Mouse (Mus musculus) adrenal gland (tissue): Measurements from ENCODE around the gene Plvap.
"Not testable (repeated sequence)": the region's sequence is repeated elsewhere in the genome, so short reads cannot be mapped to it uniquely, and the experiment has no call there.

Experiments
- intact Hi-C: fragments of 180-260 bp; cut with DNase I; formaldehyde crosslinking; loops from one replicate; pipeline ENCODE4 v1.15.1; 2025
- long read RNA-seq, 2 experiments: library from polyadenylated mRNA; unstranded; transcript quantifications; one replicate each; pipeline ENCODE4 v2.0.0; 2020; ENCODE audit warnings: borderline replicate concordance in 1 of 2; ENCODE audit not compliant: insufficient replicate concordance in 1 of 2

Plvap gene
- long read RNA-seq, experiment 1, transcript Plvap-201 (6 exons, 1,987 nt), result major isoform, 66 of 80 reads
- long read RNA-seq, experiment 1, partial matches to known transcripts, result 14 of 80 reads
- long read RNA-seq, experiment 1, other reads (novel, unspliced or antisense), result 0 of 80 reads
- long read RNA-seq, experiment 2, transcript Plvap-201 (6 exons, 1,987 nt), result major isoform, 66 of 82 reads
- long read RNA-seq, experiment 2, partial matches to known transcripts, result 13 of 82 reads
- long read RNA-seq, experiment 2, other reads (novel, unspliced or antisense), result 3 of 82 reads

- intact Hi-C loops, result no loop called here
Measured at GRCm38 (mm10) chr8:71511644-71512043, at the start of gene Plvap. Gene Plvap, minus strand, starts transcription at chr8:71511752.

DNA sequence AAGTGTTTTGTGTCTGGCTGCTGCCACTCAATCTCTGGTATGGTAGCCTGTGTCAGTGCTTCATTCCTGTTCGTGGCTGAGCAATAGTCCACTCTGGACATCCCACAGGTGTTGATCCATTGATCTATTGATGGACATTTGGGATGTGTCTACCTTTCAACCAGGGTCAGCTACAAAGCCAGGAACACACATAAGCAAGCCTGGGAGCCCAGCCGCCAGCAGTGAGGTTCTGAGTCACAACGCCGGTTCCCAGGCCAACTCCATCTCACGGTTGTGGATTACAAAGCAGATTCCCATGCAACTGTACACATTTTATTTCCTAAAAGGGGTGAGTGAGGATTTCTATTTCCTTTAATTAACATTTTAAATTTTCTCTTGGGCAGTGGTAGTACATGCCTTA is 49.2 kb upstream of the Plvap start:
- intact Hi-C loops, result loop anchor here (1.0 kb wide), 2 partner anchors 36 to 101 kb away; no protein-coding TSS in a partner anchor

DNA sequence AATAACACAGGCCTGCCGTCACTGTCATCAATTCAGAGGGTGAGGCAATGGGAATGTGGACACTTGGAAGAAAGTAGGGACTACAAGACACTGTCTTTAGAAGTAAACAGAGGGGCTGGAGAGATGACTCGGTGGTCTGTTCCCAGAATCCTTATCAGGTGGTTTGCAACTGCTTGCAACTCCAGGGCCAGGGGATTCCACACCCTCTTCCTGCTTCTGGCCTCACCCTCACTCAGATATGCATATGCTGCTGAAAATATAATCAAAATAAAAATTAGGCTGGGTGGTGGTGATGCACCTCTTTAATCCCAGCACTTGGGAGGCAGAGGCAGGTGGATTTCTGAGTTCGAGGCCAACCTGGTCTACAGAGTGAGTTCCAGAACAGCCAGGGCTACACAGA is 48.5 kb upstream of the Plvap start:
- intact Hi-C loops, result no loop called here

GRCm38 (mm10) chr8:71558958-71559690 is 47.6 kb upstream of the Plvap start:
- intact Hi-C loops, result no loop called here

DNA sequence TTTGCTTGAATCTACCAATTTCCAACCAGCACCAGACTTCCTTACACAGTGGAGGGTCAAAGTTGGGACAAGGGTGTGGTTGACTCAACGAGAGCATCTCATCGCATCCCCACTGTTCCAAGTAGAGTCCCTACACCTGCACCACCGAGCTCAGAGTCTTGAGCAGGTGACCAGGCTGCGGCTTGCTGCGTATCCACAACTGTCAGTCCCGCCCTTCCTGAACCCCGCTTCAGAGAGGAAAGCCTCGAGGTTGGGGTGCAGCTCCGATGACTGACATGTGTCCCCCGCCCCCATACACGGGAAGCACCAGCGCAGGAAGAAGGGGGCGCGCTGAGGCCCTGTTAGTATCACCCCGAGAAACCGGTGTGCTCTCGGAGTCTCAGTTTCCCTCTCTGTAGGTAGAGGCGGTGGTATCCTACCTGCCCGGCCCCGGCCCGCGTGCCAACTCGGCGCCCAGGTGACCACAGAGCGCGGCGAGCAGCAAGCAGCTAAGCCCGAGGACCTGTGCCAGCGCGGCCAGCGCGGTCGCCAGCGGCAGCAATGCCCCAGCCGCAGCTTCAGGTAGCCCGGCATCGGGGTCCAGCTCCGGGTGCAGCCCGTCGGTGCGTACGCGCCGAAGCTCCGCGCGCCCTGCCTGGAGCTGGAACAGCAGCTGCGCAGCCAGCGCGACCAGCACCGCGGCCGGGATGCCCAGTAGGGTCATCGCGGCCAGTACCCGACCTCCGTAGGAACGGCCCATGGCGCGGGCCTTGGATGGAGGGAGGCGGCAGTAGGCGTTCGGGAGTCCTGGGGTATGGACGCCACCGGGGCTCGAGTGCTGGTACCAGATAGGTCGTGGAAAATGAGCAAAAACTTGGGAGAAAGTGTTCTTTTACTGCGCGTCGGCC is 46.8 kb upstream of the Plvap start, which contains the start of gene Tmem221:
Tmem221 (minus strand) TSS at position 801 of the 887 bp plus-strand sequence.
- intact Hi-C loops, result no loop called here

GRCm38 (mm10) chr8:71554644-71555043 is 43.1 kb upstream of the Plvap start:
- intact Hi-C loops, result no loop called here

GRCm38 (mm10) chr8:71554001-71554400 is 42.4 kb upstream of the Plvap start:
- intact Hi-C loops, result no loop called here

- intact Hi-C loops, result no loop called here
Measured at GRCm38 (mm10) chr8:71552770-71553169, 41.2 kb upstream of the Plvap start.

DNA sequence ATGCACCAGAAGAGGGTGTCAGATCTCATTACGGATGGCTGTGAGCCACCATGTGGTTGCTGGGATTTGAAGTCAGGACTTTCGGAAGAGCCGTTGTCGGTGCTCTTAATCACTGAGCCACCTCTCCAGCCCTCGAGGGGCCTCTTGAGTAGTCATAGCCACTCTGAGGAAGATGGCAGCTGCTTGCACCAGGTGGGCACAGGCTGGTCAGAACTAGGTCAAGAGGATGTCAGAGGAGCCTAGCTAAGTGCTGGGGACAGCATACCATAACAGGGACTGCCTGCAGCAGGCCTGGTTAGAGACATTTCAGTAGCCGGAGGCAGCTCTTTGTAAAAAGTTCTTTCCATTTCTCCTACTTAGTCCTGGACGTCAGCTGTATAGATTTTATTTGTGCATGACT is 39.2 kb upstream of the Plvap start:
- intact Hi-C loops, result no loop called here

DNA sequence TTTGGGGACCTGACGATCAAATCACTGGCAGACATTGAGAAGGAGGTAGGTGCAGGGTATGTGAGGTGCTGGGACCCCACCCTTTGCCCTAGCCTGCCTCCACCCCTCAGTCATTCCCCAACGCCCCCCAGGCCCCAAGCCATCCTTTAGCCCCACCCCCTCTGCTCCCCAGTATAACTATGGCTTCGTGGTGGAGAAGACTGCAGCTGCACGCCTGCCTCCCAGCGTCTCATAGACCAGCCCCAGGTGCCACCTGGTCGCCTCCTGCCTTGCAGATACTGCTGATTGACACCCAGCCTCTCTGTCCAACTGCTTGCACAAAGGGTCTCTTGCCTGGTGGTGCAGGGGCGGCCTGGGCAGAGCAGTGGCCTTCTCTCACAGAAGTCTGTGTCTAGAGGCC is 36.0 kb upstream of the Plvap start:
- intact Hi-C loops, result no loop called here

- intact Hi-C loops, result no loop called here
Measured at GRCm38 (mm10) chr8:71545053-71545452, 33.5 kb upstream of the Plvap start.

GRCm38 (mm10) chr8:71543755-71544154 is 32.2 kb upstream of the Plvap start:
- intact Hi-C loops, result no loop called here

GRCm38 (mm10) chr8:71542632-71543343 is 31.2 kb upstream of the Plvap start, which contains the start of gene Mvb12a:
Gene Mvb12a, plus strand, starts transcription at chr8:71542922.
- intact Hi-C loops, result no loop called here

GRCm38 (mm10) chr8:71537028-71537867 is 25.7 kb upstream of the Plvap start, which contains the start of gene Bst2:
Gene Bst2, minus strand, starts transcription at chr8:71537456.
- intact Hi-C loops, result no loop called here

DNA sequence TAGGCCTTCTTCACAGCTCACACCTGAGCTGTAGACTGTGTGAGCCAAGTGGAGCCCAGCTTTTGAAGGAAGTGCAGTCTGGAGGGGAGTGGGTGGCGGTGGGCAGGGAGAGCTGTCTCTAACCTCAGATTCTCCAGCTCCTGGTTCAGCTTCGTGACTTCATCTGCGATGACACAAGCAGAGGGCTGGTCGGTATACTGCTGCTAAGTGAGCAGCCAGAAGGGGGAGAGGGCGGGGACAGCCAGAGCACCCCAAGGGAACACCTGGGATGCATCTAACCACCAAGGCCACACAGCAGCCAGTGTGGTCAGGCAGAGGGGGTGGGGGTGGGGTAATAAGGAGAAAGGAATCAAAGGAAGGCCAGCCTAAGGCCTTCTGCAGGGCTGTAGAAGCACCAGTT is 24.1 kb upstream of the Plvap start:
- intact Hi-C loops, result no loop called here

GRCm38 (mm10) chr8:71534263-71534810 is 22.8 kb upstream of the Plvap start:
- intact Hi-C loops, result no loop called here

- intact Hi-C loops, result not testable (repeated sequence)
Measured at GRCm38 (mm10) chr8:71530735-71531467, 19.3 kb upstream of the Plvap start.

DNA sequence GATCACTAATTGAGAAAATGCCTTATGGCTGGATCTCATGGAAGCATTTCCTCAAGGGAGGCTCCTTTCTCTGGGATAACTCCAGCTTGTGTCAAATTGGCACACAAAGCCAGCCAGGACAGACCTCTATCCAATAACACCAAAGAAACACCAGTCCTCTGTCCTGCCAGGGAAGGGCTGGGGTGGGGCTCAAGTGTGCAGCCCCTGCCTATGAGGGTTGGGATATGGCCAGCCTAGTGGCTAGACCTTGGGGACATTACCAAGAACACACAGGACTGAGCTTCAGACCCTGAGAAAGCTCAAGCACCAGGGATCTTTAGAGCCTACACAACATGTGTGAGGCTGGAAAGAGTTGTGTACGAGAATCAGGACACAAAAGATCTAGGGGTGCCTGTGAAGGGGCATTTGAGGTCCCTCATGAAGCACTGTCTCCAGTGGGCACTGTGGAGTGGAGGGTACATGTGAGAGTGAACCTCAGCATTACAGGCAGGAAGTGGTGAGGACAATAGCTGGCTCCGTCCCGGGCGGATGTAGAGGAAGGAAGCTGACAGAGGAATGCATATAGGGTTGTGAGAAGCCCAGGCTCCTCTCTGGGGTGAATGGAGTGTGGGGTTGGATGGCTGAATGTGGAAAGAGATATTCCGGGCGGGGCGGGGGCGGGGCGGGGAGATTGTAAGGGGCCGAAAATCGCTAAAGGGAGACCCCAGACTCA is 17.0 kb upstream of the Plvap start:
- intact Hi-C loops, result no loop called here
